Mouse (Mus musculus) retina, postnatal 1 day (tissue): ENCODE measurements around the gene D10Wsu102e.
"Not testable (repeated sequence)": the region's sequence is repeated elsewhere in the genome, so short reads cannot be mapped to it uniquely, and the experiment has no call there.

Experiments
- DNase-seq: peaks from one replicate; pipeline ENCODE4 v3.0.0-alpha.2; 2012

Gene D10Wsu102e

GRCm38 (mm10) chr10:83397336-83397735 lies 37.3 kb downstream of the D10Wsu102e start:
- no peak for DNase-seq

GRCm38 (mm10) chr10:83400896-83401295 lies 40.9 kb downstream of the D10Wsu102e start:
- DNase-seq: not testable (repeated sequence)

GRCm38 (mm10) chr10:83405031-83405430 lies 45.0 kb downstream of the D10Wsu102e start:
- DNase-seq: no peak

- no peak for DNase-seq
These were observed 45.7 kb downstream of the D10Wsu102e start for GRCm38 (mm10) chr10:83405711-83406110.

GRCm38 (mm10) chr10:83407141-83407540 lies 47.1 kb downstream of the D10Wsu102e start:
- DNase-seq: no peak

DNA sequence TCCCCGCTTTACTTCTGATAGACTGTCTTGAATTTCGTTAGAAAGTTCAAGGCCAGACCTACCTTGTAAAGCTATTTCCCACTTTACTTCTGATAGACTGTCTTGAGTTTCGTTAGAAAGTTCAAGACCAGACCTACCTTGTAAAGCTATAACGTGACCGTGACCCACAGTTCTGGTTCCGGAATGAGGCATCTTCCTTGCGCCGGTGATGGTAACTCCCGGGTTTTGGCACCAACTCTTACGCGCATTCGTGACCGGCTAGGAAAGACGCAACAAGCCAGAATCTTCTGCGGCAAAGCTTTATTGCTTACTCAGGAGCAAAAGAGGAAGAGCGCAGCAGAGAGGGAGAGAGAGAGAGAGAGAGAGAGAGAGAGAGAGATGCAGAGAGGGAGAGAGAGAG lies 58.4 kb downstream of the D10Wsu102e start:
- not testable (repeated sequence) for DNase-seq

GRCm38 (mm10) chr10:83448582-83448981 lies 88.6 kb downstream of the D10Wsu102e start:
- no peak for DNase-seq

- DNase-seq: no peak
These were observed 97.5 kb downstream of the D10Wsu102e start for GRCm38 (mm10) chr10:83457531-83457930.

DNA sequence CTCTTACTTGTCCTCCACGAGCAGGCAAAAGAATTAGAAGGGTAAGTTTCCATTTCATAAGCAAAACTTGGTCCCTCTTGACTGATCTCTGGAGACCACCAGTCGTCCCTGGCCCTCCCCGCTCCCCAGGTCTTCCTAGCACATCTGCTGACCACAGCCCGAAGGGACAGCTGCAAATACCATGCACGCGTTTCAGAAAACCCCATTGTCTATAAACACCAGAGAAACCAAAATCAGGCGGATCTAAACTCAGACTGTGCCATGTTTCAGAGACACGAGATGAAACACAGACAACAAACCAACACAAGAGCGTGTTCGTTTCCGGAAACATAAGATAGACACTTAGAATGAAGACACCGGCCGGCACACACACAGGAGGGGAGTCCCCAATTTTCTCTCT lies 115.2 kb downstream of the D10Wsu102e start:
- DNase-seq: no peak

DNA sequence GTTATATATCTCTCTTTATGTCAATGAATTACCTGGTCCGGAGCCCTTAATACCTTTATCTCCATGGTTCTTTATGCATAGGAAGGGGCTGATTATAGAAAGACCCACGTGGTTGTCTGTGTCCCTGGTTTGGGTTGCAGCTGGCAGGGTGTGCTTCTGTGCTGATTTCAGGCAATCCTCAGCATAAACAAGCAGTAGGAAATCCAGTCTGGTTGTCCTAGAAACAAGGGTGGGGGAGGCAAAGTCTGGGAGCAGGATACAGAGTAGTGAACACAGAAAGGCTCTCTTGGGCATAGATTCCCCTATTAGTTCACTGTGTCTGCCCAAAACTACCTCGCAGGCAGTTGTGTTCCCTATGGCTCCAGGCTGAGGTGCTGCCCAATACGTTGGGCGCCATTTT lies 117.3 kb downstream of the D10Wsu102e start:
- DNase-seq: no peak

DNA sequence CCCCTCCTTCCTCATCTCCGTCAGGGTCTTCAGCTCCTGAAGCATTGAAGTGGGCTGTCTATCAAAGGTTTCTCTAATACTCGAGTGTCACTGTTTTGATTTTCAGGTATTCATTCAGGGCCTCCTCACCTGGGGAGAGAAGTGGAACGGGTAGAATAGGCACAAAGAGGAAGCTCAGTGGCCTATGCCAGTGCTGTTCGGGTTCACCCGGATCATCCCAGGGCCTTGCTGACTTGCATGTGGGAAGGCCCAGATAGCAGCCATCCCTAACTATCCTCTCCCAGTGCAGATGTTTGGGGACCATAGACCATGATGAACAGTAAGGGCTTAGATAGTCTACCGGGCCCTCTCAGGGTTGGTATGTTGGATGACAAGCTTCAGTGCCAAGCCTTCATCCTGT lies 130.5 kb downstream of the D10Wsu102e start:
- DNase-seq: no peak

- no peak for DNase-seq
These were observed 137.3 kb downstream of the D10Wsu102e start for GRCm38 (mm10) chr10:83497321-83497720.

DNA sequence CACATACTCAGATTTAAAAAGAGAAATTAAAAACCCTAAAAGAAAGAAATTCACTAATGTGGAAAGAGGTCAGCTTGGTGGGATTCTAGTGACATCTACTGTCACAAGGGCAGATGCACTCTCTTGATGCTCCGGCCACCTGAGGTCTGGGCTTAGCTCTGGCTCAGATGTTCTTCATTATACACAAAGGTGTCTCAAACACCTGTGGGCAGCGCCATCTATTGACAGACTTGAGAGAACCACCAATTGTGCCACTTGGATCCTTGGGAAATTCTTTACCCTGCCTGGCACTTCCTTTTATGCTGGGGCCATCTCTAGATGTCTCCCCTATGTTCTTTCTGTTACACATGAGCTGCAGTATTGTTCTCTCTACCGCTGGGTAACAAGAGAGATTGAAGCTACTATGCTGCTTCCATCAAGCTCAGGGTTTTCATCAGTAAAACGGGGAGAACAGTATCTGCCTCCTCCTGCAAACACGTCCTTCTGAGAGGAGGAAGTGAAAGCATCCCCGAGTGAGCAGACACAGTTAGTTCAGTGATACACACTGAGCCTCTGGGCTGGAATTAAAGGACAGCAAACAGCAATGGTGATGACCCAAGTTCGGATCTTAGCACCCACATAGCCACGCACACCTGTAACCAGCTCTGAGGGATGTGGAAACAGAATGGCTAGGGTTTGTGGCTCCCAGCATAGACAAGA lies 149.1 kb downstream of the D10Wsu102e start:
- peak; percentile 17 for DNase-seq

- no peak for DNase-seq
These were observed 151.3 kb downstream of the D10Wsu102e start for GRCm38 (mm10) chr10:83511304-83511703.

DNA sequence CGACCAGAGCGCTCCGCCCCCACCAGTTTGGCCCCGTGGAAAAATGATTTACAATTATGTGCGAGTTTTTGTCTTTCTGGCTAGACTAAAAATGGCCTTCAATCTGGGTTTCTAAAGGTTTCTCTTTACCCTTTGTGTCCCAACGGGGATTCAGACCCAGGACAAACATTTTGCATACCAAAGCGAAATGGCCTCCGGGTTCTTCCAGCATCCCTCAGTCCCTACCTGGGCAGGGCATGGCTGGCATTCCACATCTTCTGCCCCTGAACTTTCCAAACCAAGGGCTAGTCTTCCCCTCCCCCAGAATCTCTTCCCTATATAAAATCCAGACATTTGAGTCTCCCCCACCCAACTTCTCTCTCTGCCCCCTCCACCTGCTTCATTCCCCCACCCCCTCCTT lies 153.7 kb downstream of the D10Wsu102e start:
- no peak for DNase-seq

GRCm38 (mm10) chr10:83520990-83521389 lies 161.0 kb downstream of the D10Wsu102e start:
- no peak for DNase-seq

DNA sequence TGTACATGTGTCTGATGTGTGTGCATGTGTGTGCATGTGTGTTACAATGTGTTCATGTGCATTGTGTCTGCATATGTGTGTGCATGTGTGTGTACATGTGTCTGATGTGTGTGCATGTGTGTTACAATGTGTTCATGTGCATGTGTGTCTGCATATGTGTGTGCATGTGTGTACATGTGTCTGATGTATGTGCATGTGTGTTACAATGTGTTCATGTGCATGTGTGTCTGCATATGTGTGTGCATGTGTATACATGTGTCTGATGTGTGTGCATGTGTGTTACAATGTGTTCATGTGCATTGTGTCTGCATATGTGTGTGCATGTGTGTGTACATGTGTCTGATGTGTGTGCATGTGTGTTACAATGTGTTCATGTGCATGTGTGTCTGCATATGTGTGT lies 164.2 kb downstream of the D10Wsu102e start:
- DNase-seq: not testable (repeated sequence)

DNA sequence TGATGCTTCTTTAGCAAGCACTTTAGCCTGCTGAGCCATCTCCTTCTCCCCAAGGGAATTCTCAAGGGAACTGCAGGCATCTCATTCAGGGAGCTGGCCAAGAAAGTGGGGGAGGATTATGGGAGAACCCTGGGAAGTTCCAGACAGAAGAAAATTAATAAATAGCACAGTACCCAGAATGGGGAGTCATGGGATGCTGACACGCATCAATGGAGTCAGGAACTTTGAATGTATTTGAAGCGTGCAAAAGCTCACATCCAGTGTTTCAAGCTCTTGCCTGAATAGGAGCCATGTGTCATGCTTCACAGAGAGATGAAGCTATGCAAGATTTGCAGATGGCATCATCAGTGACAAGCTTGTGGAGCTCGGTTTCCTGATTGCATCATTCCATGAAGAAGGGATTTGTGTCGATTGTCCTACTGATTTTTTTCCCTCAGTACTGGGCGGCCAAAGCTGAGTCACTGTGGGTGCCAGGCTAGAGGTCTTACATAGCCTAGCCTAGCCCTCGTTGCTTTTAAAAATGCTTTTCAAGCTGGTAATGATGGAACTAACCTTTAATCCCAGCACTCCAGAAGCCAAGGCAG lies 170.5 kb downstream of the D10Wsu102e start:
- DNase-seq: no peak

DNA sequence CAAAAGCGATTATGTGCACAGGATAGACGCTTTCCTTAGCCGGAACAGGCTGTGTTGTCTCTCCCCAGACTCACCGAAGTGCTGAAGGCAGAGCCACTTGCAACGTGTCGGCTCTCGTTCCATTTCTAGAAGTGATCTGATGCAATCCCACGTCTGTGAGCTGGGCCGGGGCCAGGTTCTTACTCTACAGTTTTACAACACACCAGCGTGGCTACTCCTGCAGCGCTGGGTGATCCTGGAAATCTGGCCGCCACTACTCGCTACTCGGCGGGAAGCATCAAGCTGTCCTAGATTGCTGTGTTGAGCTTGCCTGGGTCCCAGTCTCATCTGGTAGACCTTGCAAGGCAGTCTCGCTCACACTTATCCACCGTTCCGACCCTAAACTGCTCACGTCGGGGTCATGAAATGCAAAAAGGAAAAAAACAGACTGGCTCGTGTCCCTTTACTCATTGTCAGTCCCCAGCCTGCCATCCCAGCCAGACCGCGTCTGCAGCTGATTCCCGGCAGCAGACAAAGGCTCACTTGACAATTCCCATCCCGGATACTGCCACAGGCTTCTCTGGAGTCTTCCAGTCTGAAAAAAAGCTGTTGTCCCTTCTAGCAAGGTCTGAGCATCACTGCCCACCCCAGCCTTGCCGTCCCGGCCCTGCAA lies 173.4 kb downstream of the D10Wsu102e start:
- peak; percentile 57 for DNase-seq

GRCm38 (mm10) chr10:83533910-83534283 lies 173.9 kb downstream of the D10Wsu102e start, which contains the start of gene Aldh1l2:
Gene Aldh1l2 (minus strand): TSS chr10:83534140.
- DNase-seq: peak; percentile 90

- DNase-seq: no peak
These were observed 176.4 kb downstream of the D10Wsu102e start for GRCm38 (mm10) chr10:83536436-83536835.
